Mouse (Mus musculus) cortical plate, adult 2 months (tissue): Measurements from ENCODE around the gene Ccdc54.

ENCODE experiments used
- CTCF ChIP-seq: fragments of 200-500 bp; IDR thresholded peaks from 2 replicates; pipeline ENCODE4 v1.5.1; 2011; ENCODE audit warnings: mild to moderate bottlenecking, control low read depth, low read length; ENCODE audit not compliant: insufficient read depth; ENCODE audit errors: extremely low read depth
- POLR2A ChIP-seq: fragments of 200-500 bp; IDR thresholded peaks from 2 replicates; pipeline ENCODE4 v1.6.1; 2011; ENCODE audit warnings: mild to moderate bottlenecking, low read length, control low read depth; ENCODE audit not compliant: insufficient read depth; ENCODE audit errors: extremely low read depth

DNA sequence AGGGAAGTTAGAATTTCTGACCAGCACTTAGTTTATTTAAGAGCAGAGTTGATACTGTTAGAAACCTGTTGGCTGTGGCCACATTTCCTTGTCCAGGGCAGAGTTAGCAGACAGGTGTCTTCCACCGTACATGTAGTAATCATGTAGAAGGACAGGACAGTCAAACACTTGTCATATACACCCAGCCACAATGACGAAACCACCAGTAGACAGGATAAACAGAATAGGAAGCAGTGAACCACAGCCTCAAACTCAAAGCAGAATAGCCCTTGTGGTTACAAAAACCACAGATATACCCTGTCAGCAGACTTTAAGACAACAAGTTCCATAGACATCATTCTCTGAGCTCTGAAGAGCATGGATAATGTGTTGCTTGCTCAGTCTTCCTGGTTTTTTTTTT is 41.6 kb upstream of the Ccdc54 start:
- TF ChIP-seq CTCF (no peak), POLR2A (no peak)
